29 mouse cellular contexts compared by ENCODE assay signal in genomic region chr15:93787361-93787760, GRCm38 (mm10).
DNase-seq lines count a peak whose midpoint lies in the region; ATAC-seq and TF ChIP-seq lines count a peak whose summit lies in the region.
"Had no signal": no experiment of that assay in that cellular context is flagged by ENCODE, and none has a peak within 500 bp of the region (broad histone marks: within the 10 kb centered on the region; RNA-seq: fewer than 3 reads in every experiment).

No protein-coding gene starts in this region.

- no peak overlapping the region for H3K9ac ChIP-seq in embryonic facial prominence, embryonic 13.5 days
- no peak overlapping the region for H3K9ac ChIP-seq in limb, embryonic 12.5 days (replicated peaks)
- H3K9ac ChIP-seq in limb, embryonic 13.5 days = no peak overlapping the region
- H3K9ac ChIP-seq in limb, embryonic 15.5 days = no peak overlapping the region
- no peak overlapping the region for H3K9ac ChIP-seq in hindbrain, postnatal 0 days (replicated peaks; ENCODE audit: low read length)
- H3K9ac ChIP-seq: embryonic facial prominence, embryonic 12.5 days; forebrain, embryonic 12.5 days had no signal

- 72% methylated on average over 6 of the region's 6 CpGs for WGBS in embryonic facial prominence, embryonic 13.5 days
- WGBS in embryonic facial prominence, embryonic 10.5 days = 94% methylated on average over 6 of the region's 6 CpGs
- WGBS in limb, embryonic 12.5 days = 87% methylated on average over 6 of the region's 6 CpGs
- WGBS in limb, embryonic 10.5 days = 95% methylated on average over 6 of the region's 6 CpGs
- WGBS in limb, embryonic 13.5 days = 71% methylated on average over 6 of the region's 6 CpGs
- 55% methylated on average over 6 of the region's 6 CpGs for WGBS in limb, embryonic 15.5 days
- WGBS in hindbrain, postnatal 0 days = 88% methylated on average over 6 of the region's 6 CpGs

- no peaks in the 10 kb centered on the region for H3K27me3 ChIP-seq in embryonic facial prominence, embryonic 13.5 days
- H3K27me3 ChIP-seq in embryonic facial prominence, embryonic 10.5 days (replicated peaks; ENCODE audit: low read depth, poor library complexity, severe bottlenecking) = no peaks in the 10 kb centered on the region
- no peaks in the 10 kb centered on the region for H3K27me3 ChIP-seq in limb, embryonic 12.5 days
- H3K27me3 ChIP-seq in limb, embryonic 10.5 days (ENCODE audit: low read depth, poor library complexity, severe bottlenecking) = no peaks in the 10 kb centered on the region
- no peaks in the 10 kb centered on the region for H3K27me3 ChIP-seq in limb, embryonic 13.5 days
- H3K27me3 ChIP-seq in limb, embryonic 15.5 days = no peaks in the 10 kb centered on the region
- H3K27me3 ChIP-seq in hindbrain, postnatal 0 days (ENCODE audit: insufficient read depth, low read length) = no peaks in the 10 kb centered on the region
- H3K27me3 ChIP-seq: CH12.LX; embryonic facial prominence, embryonic 12.5 days; forebrain, embryonic 12.5 days; Patski had no signal

- no peaks in the 10 kb centered on the region for H3K36me3 ChIP-seq in embryonic facial prominence, embryonic 13.5 days
- no peaks in the 10 kb centered on the region for H3K36me3 ChIP-seq in embryonic facial prominence, embryonic 10.5 days (replicated peaks)
- H3K36me3 ChIP-seq in limb, embryonic 12.5 days = no peaks in the 10 kb centered on the region
- H3K36me3 ChIP-seq in limb, embryonic 10.5 days = no peaks in the 10 kb centered on the region
- no peaks in the 10 kb centered on the region for H3K36me3 ChIP-seq in limb, embryonic 13.5 days
- H3K36me3 ChIP-seq in limb, embryonic 15.5 days = no peaks in the 10 kb centered on the region
- H3K36me3 ChIP-seq in hindbrain, postnatal 0 days (ENCODE audit: insufficient read depth, low read length) = no peaks in the 10 kb centered on the region
- H3K36me3 ChIP-seq: embryonic facial prominence, embryonic 12.5 days; forebrain, embryonic 10.5 days; forebrain, embryonic 12.5 days; G1E had no signal

- ATAC-seq in embryonic facial prominence, embryonic 13.5 days (ENCODE audit: insufficient number of reproducible peaks, insufficient read depth, low FRiP score, low TSS enrichment, low read depth) = no peak
- no peak for ATAC-seq in limb, embryonic 12.5 days (ENCODE audit: insufficient number of reproducible peaks, insufficient read depth, low FRiP score, low TSS enrichment, low read depth)
- ATAC-seq in limb, embryonic 13.5 days (ENCODE audit: low FRiP score, low read depth) = no peak
- no peak for ATAC-seq in limb, embryonic 15.5 days (ENCODE audit: insufficient number of reproducible peaks, low FRiP score, low TSS enrichment, low read depth)
- no peak for ATAC-seq in hindbrain, postnatal 0 days
- ATAC-seq: activated CD4-positive, CD25-positive, alpha-beta regulatory T cell, adult 4 months; CD4-positive, CD25-positive, alpha-beta regulatory T cell, adult 4 months; forebrain, embryonic 14.5 days; forebrain, embryonic 16.5 days; Patski had no signal

- no peak overlapping the region for H3K4me2 ChIP-seq in embryonic facial prominence, embryonic 13.5 days
- no peak overlapping the region for H3K4me2 ChIP-seq in limb, embryonic 12.5 days
- no peak overlapping the region for H3K4me2 ChIP-seq in limb, embryonic 13.5 days (replicated peaks)
- no peak overlapping the region for H3K4me2 ChIP-seq in limb, embryonic 15.5 days
- H3K4me2 ChIP-seq in hindbrain, postnatal 0 days (ENCODE audit: low read depth, low read length) = no peak overlapping the region
- H3K4me2 ChIP-seq: embryonic facial prominence, embryonic 12.5 days; forebrain, embryonic 12.5 days had no signal

- peak overlapping the region; percentile 69 for H3K27ac ChIP-seq in embryonic facial prominence, embryonic 13.5 days
- H3K27ac ChIP-seq in embryonic facial prominence, embryonic 10.5 days (replicated peaks) = no peak overlapping the region
- H3K27ac ChIP-seq in limb, embryonic 12.5 days = 0 out of 2 replicates have a peak overlapping the region, but pooled peaks have one; percentile 3
- H3K27ac ChIP-seq in limb, embryonic 10.5 days = no peak overlapping the region
- peak overlapping the region; percentile 44; the same call in 1 of the 2 replicates for H3K27ac ChIP-seq in limb, embryonic 13.5 days
- peak overlapping the region; percentile 65 for H3K27ac ChIP-seq in limb, embryonic 15.5 days
- no peak overlapping the region for H3K27ac ChIP-seq in hindbrain, postnatal 0 days
- H3K27ac ChIP-seq: forebrain, embryonic 10.5 days; forebrain, embryonic 12.5 days had no signal

- H3K4me3 ChIP-seq in embryonic facial prominence, embryonic 13.5 days = no peak overlapping the region
- no peak overlapping the region for H3K4me3 ChIP-seq in embryonic facial prominence, embryonic 10.5 days
- H3K4me3 ChIP-seq in limb, embryonic 12.5 days (replicated peaks) = no peak overlapping the region
- H3K4me3 ChIP-seq in limb, embryonic 10.5 days = no peak overlapping the region
- H3K4me3 ChIP-seq in limb, embryonic 13.5 days = no peak overlapping the region
- H3K4me3 ChIP-seq in limb, embryonic 15.5 days = no peak overlapping the region
- no peak overlapping the region for H3K4me3 ChIP-seq in hindbrain, postnatal 0 days (ENCODE audit: low read length)
- H3K4me3 ChIP-seq: embryonic facial prominence, embryonic 12.5 days; erythroblast, embryonic 14.5 days; forebrain, embryonic 10.5 days; forebrain, embryonic 12.5 days had no signal

- no peak for TF ChIP-seq CTCF in hindbrain, postnatal 0 days (IDR thresholded peaks at IDR 0.05; ENCODE audit: low read depth)

- peaks cover 42% of the 10 kb centered on the region for H3K4me1 ChIP-seq in embryonic facial prominence, embryonic 13.5 days
- H3K4me1 ChIP-seq in embryonic facial prominence, embryonic 10.5 days = peaks cover 22% of the 10 kb centered on the region
- peaks cover 30% of the 10 kb centered on the region for H3K4me1 ChIP-seq in limb, embryonic 12.5 days (replicated peaks)
- H3K4me1 ChIP-seq in limb, embryonic 10.5 days = peaks cover 30% of the 10 kb centered on the region
- H3K4me1 ChIP-seq in limb, embryonic 13.5 days = peaks cover 58% of the 10 kb centered on the region
- H3K4me1 ChIP-seq in limb, embryonic 15.5 days = peaks cover 23% of the 10 kb centered on the region
- H3K4me1 ChIP-seq in hindbrain, postnatal 0 days (ENCODE audit: insufficient read depth, low read length) = no peaks in the 10 kb centered on the region
- H3K4me1 ChIP-seq: forebrain, embryonic 12.5 days had no signal

- no peaks in the 10 kb centered on the region for H3K9me3 ChIP-seq in embryonic facial prominence, embryonic 13.5 days
- no peaks in the 10 kb centered on the region for H3K9me3 ChIP-seq in embryonic facial prominence, embryonic 10.5 days
- H3K9me3 ChIP-seq in limb, embryonic 12.5 days = no peaks in the 10 kb centered on the region
- no peaks in the 10 kb centered on the region for H3K9me3 ChIP-seq in limb, embryonic 10.5 days (replicated peaks)
- no peaks in the 10 kb centered on the region for H3K9me3 ChIP-seq in limb, embryonic 13.5 days
- no peaks in the 10 kb centered on the region for H3K9me3 ChIP-seq in limb, embryonic 15.5 days
- no peaks in the 10 kb centered on the region for H3K9me3 ChIP-seq in hindbrain, postnatal 0 days (ENCODE audit: low read length)
- H3K9me3 ChIP-seq: embryonic facial prominence, embryonic 12.5 days; forebrain, embryonic 10.5 days; forebrain, embryonic 12.5 days had no signal

- DNase-seq in embryonic facial prominence, embryonic 10.5 days (ENCODE audit: low spot score) = no peak
- DNase-seq in limb, embryonic 10.5 days (ENCODE audit: low spot score) = no peak
- no peak for DNase-seq in cerebellum, postnatal 14 days
- DNase-seq in hindbrain, postnatal 0 days (ENCODE audit: low spot score) = no peak
- DNase-seq: adrenal gland, adult 8-10 months; adrenal gland, postnatal 14 days; adrenal gland, postnatal 36 days; B cell, adult 2 months; cerebellum, adult 11-12 months; cerebellum, adult 2 months; cerebellum, adult 9-10 months; cerebellum, postnatal 10 days; cerebellum, postnatal 36 days; embryo, embryonic 11 days had no signal

Comparison
In these comparisons a context has a peak if more than half of its experiments do, and no peak if none do; other contexts are left out.
1. H3K27ac ChIP-seq: peak in embryonic facial prominence, embryonic 13.5 days (single experiment), limb, embryonic 12.5 days (single experiment), limb, embryonic 13.5 days (single experiment) and limb, embryonic 15.5 days (single experiment); none in embryonic facial prominence, embryonic 10.5 days (single experiment), limb, embryonic 10.5 days (single experiment) and hindbrain, postnatal 0 days (single experiment).